Mouse (Mus musculus) ES-E14 (cell line): ENCODE measurements at regions not wholly inside any gene's neighbourhood (a gene's known extent, or its start where the extent isn't known, plus 50 kb on each side); places are given as distances from the start of the nearest gene placed in this dataset.

Experiments
- DNase-seq: peaks from one replicate; pipeline ENCODE4 v3.0.0-alpha.2; 2013; ENCODE audit warnings: low read depth, low spot score
- H3K27ac ChIP-seq: 2 replicates; pipeline ENCODE4 v1.5.1; 2012; ENCODE audit warnings: low read depth, mild to moderate bottlenecking, low read length, moderate library complexity, mixed read lengths; ENCODE audit not compliant: poor library complexity, insufficient read depth, severe bottlenecking
- H3K36me3 ChIP-seq: 2 replicates; pipeline ENCODE4 v1.6.1; 2012; ENCODE audit warnings: mild to moderate bottlenecking, low read length, moderate library complexity, mixed read lengths; ENCODE audit not compliant: control insufficient read depth, poor library complexity, insufficient read depth, severe bottlenecking
- H3K4me1 ChIP-seq, 2 experiments: fragments of 150-350 bp in 1 of 2; sonication (generic) in 1 of 2; 2 replicates each; pipeline ENCODE4 v1.6.1; 2012; ENCODE audit warnings: low read length in 2 of 2, mild to moderate bottlenecking in 1 of 2, mixed read lengths in 1 of 2; ENCODE audit not compliant: control insufficient read depth in 2 of 2, insufficient read depth in 2 of 2, poor library complexity in 1 of 2
- H3K4me3 ChIP-seq, 2 experiments: fragments of 150-350 bp in 1 of 2; sonication (generic) in 1 of 2; 2 replicates each; pipeline ENCODE4 v1.5.1; 2012; ENCODE audit warnings: low read length in 2 of 2, low read depth in 1 of 2, mild to moderate bottlenecking in 1 of 2, mixed read lengths in 1 of 2; ENCODE audit not compliant: insufficient read depth in 1 of 2, poor library complexity in 1 of 2, severe bottlenecking in 1 of 2
- H3K9ac ChIP-seq: 2 replicates; pipeline ENCODE4 v1.6.1; 2012; ENCODE audit warnings: low read depth, mild to moderate bottlenecking, low read length, mixed read lengths; ENCODE audit not compliant: poor library complexity, insufficient read depth, severe bottlenecking
- H3K9me3 ChIP-seq: fragments of 150-350 bp; sonication (generic); 2 replicates; pipeline ENCODE4 v1.6.1; 2012; ENCODE audit warnings: low read depth, mild to moderate bottlenecking, low read length; ENCODE audit not compliant: control insufficient read depth, insufficient read depth
- CHD2 ChIP-seq: IDR thresholded peaks from 2 replicates; pipeline ENCODE4 v1.6.1; 2014; ENCODE audit warnings: mild to moderate bottlenecking, low read depth, low read length, inconsistent platforms
- HCFC1 ChIP-seq: IDR thresholded peaks from 2 replicates; pipeline ENCODE4 v1.6.1; 2012; ENCODE audit warnings: low read length, inconsistent platforms, borderline replicate concordance; ENCODE audit not compliant: insufficient read depth
- MAFK ChIP-seq: IDR thresholded peaks from 2 replicates; pipeline ENCODE4 v1.6.1; 2014; ENCODE audit warnings: mild to moderate bottlenecking, low read depth, low read length, inconsistent platforms; ENCODE audit not compliant: insufficient read depth
- ZC3H11A ChIP-seq: IDR thresholded peaks from 2 replicates; pipeline ENCODE4 v1.6.1; 2012; ENCODE audit warnings: low read depth, mild to moderate bottlenecking, inconsistent platforms, low read length, borderline replicate concordance
- ZNF384 ChIP-seq: IDR thresholded peaks from 2 replicates; pipeline ENCODE4 v1.6.1; 2012; ENCODE audit warnings: low read depth, low read length, inconsistent platforms
- in situ Hi-C, 2 experiments: fragments of 600-800 bp; cut with MboI; formaldehyde crosslinking; loops; one replicate each; pipeline ENCODE4 v1.15.1; 2025; ENCODE audit warnings: low sequenced_read_pairs in 2 of 2, inconsistent platforms in 1 of 2; ENCODE audit not compliant: unreplicated experiment in 2 of 2

- Histone ChIP-seq H3K9me3 (no peaks in the 10 kb centered on the region), H3K36me3 (no peaks in the 10 kb centered on the region), H3K9ac (no peak overlapping the region), H3K4me3 (no peak overlapping the region), H3K27ac (no peak overlapping the region), H3K4me1 (no peaks in the 10 kb centered on the region)
- TF ChIP-seq CHD2 = no peak
- no peak for TF ChIP-seq MAFK
- no peak for TF ChIP-seq ZC3H11A
- TF ChIP-seq HCFC1 = no peak
- no peak for TF ChIP-seq ZNF384
- no peak for DNase-seq
- in situ Hi-C loops = no loop called here
Observed at GRCm38 (mm10) chr4:93676403-93677039, 341.2 kb upstream of the Tusc1 start.

GRCm38 (mm10) chr4:93675739-93676402 lies 340.6 kb upstream of the Tusc1 start:
- no peaks in the 10 kb centered on the region for H3K4me1 ChIP-seq
- in situ Hi-C loops = no loop called here
- no peaks in the 10 kb centered on the region for H3K9me3 ChIP-seq
- H3K4me3 ChIP-seq = no peak overlapping the region
- no peak overlapping the region for H3K27ac ChIP-seq
- H3K9ac ChIP-seq = no peak overlapping the region
- DNase-seq = no peak
- no peaks in the 10 kb centered on the region for H3K36me3 ChIP-seq
- TF ChIP-seq ZC3H11A = no peak
- no peak for TF ChIP-seq MAFK
- TF ChIP-seq HCFC1 = no peak

GRCm38 (mm10) chr4:93669050-93669449 lies 333.7 kb upstream of the Tusc1 start:
- Histone ChIP-seq H3K9me3 (no peaks in the 10 kb centered on the region), H3K27ac (no peak overlapping the region), H3K4me1 (no peaks in the 10 kb centered on the region), H3K9ac (no peak overlapping the region), H3K4me3 (no peak overlapping the region), H3K36me3 (no peaks in the 10 kb centered on the region)
- TF ChIP-seq MAFK (no peak), CHD2 (no peak)
- no peak for DNase-seq
- in situ Hi-C loops = no loop called here

- H3K36me3 ChIP-seq = no peaks in the 10 kb centered on the region
- in situ Hi-C loops = no loop called here
- no peak for DNase-seq
Observed at GRCm38 (mm10) chr4:93664293-93664692, 329.0 kb upstream of the Tusc1 start.

GRCm38 (mm10) chr4:93638207-93638606 lies 302.9 kb upstream of the Tusc1 start:
- no peak overlapping the region for H3K4me3 ChIP-seq
- no peak for DNase-seq
- H3K9me3 ChIP-seq = no peaks in the 10 kb centered on the region
- no peaks in the 10 kb centered on the region for H3K4me1 ChIP-seq
- TF ChIP-seq ZNF384 (no peak), CHD2 (no peak), ZC3H11A (no peak), HCFC1 (no peak), MAFK (no peak)
- H3K36me3 ChIP-seq = no peaks in the 10 kb centered on the region
- in situ Hi-C loops = no loop called here
- H3K27ac ChIP-seq = no peak overlapping the region
- no peak overlapping the region for H3K9ac ChIP-seq

More at GRCm38 (mm10) chr4:93664293-93664692, 329.0 kb upstream of the Tusc1 start:
- Histone ChIP-seq H3K27ac (no peak overlapping the region), H3K9ac (no peak overlapping the region), H3K9me3 (no peaks in the 10 kb centered on the region), H3K4me1 (no peaks in the 10 kb centered on the region), H3K4me3 (no peak overlapping the region)
- TF ChIP-seq HCFC1 = no peak
- no peak for TF ChIP-seq MAFK
- no peak for TF ChIP-seq ZC3H11A
- TF ChIP-seq ZNF384 = no peak
- TF ChIP-seq CHD2 = no peak
